Mouse (Mus musculus): Measurements from ENCODE around the gene Abca6. TPM values are rescaled to one million over a fixed set of nuclear protein-coding genes. Genes with fewer than 3 reads are reported as not detected.

Abca6 gene
- polyA plus RNA-seq, 1 experiment: 0.04 TPM

DNA sequence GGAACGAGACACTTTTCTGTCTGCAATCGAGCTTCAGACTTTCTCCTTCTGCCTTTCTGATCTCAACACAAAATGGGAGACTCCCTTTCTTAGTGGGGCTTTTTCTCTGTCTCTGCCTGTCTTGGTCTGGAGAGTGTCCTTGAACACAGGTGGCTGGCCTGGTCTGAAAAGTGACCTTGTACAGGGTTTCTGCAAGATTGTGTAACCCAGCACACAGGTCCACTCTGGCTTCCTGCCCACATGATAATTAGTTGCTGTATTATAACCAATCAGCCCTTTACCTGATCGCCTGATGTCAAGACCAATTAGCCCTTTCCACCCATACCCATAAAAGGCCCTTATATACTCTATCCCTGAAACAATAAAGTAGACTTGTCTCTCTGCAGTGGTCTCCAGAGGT, 52.7 kb downstream of the Abca6 start:
- no peaks in the 10 kb centered on the region for H3K4me1 ChIP-seq (ENCODE audit: control insufficient read depth, insufficient read depth, insufficient read length, low read length)
- H3K4me3 ChIP-seq (ENCODE audit: low read depth, low read length): no peak overlapping the region
- H3K27ac ChIP-seq (ENCODE audit: insufficient read depth, low read depth, low read length): no peak overlapping the region
- TF ChIP-seq POLR2A (IDR thresholded peaks at IDR 0.05; ENCODE audit: low read depth, low read length) (no peak), CTCF (IDR thresholded peaks at IDR 0.05; ENCODE audit: extremely low read depth, insufficient read length, insufficient replicate concordance, low read depth, low read length) (no peak)
- H3K36me3 ChIP-seq (ENCODE audit: control insufficient read depth, insufficient read depth, low read length): no peaks in the 10 kb centered on the region
- H3K27me3 ChIP-seq (ENCODE audit: control insufficient read depth, insufficient read depth, low read length): no peaks in the 10 kb centered on the region
- 60% methylated on average over 3 of the region's 3 CpGs for WGBS

DNA sequence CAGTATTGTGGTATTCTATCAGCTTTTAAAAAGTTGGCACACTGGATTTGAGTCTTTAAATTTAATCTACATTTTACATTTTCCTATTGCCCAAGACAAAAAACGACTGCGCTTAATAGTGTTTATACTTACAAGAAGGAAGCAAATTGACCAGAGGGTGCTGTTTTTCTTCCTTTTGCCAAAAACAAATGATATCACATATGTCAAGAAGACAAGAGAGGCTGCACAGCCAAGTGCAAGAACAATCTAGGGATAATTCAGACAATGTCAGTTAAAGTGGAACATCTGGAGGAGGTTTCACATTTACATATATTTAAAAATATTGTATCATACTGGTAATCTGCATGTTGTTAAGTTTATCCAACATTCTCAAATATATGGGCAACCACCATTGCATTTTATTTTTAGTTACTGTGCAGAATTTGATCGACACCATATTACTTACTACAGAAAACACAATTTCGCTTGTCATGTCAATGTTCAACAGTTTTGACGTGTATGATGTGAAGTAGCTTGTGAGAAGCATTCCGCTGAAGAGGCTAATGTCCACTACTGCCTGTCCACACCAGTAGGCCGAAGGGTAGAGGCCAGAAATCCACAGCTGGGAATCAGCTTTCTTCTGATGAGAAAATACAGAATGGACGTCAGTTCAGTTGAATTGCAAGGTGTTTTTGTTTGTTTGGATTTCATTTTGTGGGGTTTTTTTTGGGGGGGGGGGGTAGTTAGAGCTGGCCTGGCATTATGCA, 54.8 kb downstream of the Abca6 start:
- WGBS: 78% methylated on average over 8 of the region's 8 CpGs
- H3K27me3 ChIP-seq (ENCODE audit: control insufficient read depth, insufficient read depth, low read length): no peaks in the 10 kb centered on the region
- no peaks in the 10 kb centered on the region for H3K36me3 ChIP-seq (ENCODE audit: control insufficient read depth, insufficient read depth, low read length)
- H3K27ac ChIP-seq (ENCODE audit: insufficient read depth, low read depth, low read length): no peak overlapping the region
- no peak for TF ChIP-seq CTCF (IDR thresholded peaks at IDR 0.05; ENCODE audit: extremely low read depth, insufficient read length, insufficient replicate concordance, low read depth, low read length)
- no peak for TF ChIP-seq POLR2A (IDR thresholded peaks at IDR 0.05; ENCODE audit: low read depth, low read length)
- no peak overlapping the region for H3K4me3 ChIP-seq (ENCODE audit: low read depth, low read length)
- no peaks in the 10 kb centered on the region for H3K4me1 ChIP-seq (ENCODE audit: control insufficient read depth, insufficient read depth, insufficient read length, low read length)

DNA sequence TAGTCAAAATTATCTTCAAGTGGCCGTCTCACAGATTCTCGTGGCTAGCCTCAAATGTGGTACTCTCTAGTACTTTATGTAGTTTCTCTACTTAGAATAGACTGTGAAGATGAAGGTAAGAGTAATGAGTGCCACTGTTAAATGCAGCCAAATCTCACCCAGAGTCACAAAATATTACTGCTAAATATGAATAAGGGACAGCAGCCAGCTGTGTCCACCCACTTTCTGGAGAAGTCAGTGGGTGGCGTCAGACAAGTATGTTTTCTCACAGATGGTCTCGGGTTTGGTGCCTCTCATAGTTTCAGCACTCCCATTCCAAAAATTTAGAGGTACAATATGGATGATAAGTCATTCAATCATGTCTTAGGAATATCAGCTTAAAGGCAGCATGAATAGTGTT, 56.3 kb downstream of the Abca6 start:
- Histone ChIP-seq H3K27me3 (ENCODE audit: control insufficient read depth, insufficient read depth, low read length) (no peaks in the 10 kb centered on the region), H3K4me1 (ENCODE audit: control insufficient read depth, insufficient read depth, insufficient read length, low read length) (no peaks in the 10 kb centered on the region), H3K36me3 (ENCODE audit: control insufficient read depth, insufficient read depth, low read length) (no peaks in the 10 kb centered on the region), H3K4me3 (ENCODE audit: low read depth, low read length) (no peak overlapping the region), H3K27ac (ENCODE audit: insufficient read depth, low read depth, low read length) (no peak overlapping the region)
- 81% methylated on average over 4 of the region's 4 CpGs for WGBS
- no peak for TF ChIP-seq POLR2A (IDR thresholded peaks at IDR 0.05; ENCODE audit: low read depth, low read length)

DNA sequence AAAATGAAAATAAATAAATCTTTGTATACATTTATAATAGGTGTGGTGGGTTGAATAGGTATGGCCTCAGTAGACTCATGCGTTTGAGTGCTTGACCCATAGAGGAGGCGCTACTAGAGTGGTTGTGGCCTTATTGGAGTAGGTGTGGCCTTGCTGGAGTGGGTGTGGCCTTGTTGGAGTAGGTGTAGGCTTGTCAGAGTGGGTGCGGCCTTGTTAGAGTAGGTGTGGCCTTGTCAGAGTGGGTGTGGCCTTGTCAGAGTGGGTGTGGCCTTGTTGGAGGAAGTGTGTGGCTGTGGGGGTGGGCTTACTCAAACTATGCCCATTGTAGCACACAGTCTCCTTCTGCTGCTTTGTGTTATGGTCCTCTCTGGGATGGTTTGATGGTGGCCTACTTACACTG, 80.4 kb downstream of the Abca6 start:
- Histone ChIP-seq H3K4me3 (ENCODE audit: low read depth, low read length) (no peak overlapping the region), H3K36me3 (ENCODE audit: control insufficient read depth, insufficient read depth, low read length) (no peaks in the 10 kb centered on the region), H3K27ac (ENCODE audit: insufficient read depth, low read depth, low read length) (no peak overlapping the region), H3K27me3 (ENCODE audit: control insufficient read depth, insufficient read depth, low read length) (no peaks in the 10 kb centered on the region), H3K4me1 (ENCODE audit: control insufficient read depth, insufficient read depth, insufficient read length, low read length) (no peaks in the 10 kb centered on the region)
- TF ChIP-seq CTCF (IDR thresholded peaks at IDR 0.05; ENCODE audit: extremely low read depth, insufficient read length, insufficient replicate concordance, low read depth, low read length) (no peak), POLR2A (IDR thresholded peaks at IDR 0.05; ENCODE audit: low read depth, low read length) (no peak)
- WGBS: 93% methylated on average over 3 of the region's 3 CpGs

GRCm38 (mm10) chr11:110167459-110168251, 83.9 kb downstream of the Abca6 start, which contains the start of gene Abca9:
Gene Abca9 (minus strand): TSS chr11:110168196.
- 30% methylated on average over 12 of the region's 12 CpGs for WGBS
- peak within 1 kb of the TSS; percentile 61 for H3K27ac ChIP-seq (ENCODE audit: insufficient read depth, low read depth, low read length)

GRCm38 (mm10) chr11:110165822-110166221, 85.8 kb downstream of the Abca6 start:
- H3K4me3 ChIP-seq (ENCODE audit: low read depth, low read length): no peak overlapping the region
- 7% methylated on average over 3 of the region's 3 CpGs for whole genome bisulfite sequencing
- TF ChIP-seq CTCF (IDR thresholded peaks at IDR 0.05; ENCODE audit: extremely low read depth, insufficient read length, insufficient replicate concordance, low read depth, low read length): no peak
- TF ChIP-seq POLR2A (IDR thresholded peaks at IDR 0.05; ENCODE audit: low read depth, low read length): no peak

More at GRCm38 (mm10) chr11:110167459-110168251, 83.9 kb downstream of the Abca6 start, which contains the start of gene Abca9:
- H3K27me3 ChIP-seq (ENCODE audit: control insufficient read depth, insufficient read depth, low read length): no peaks in the 10 kb centered on the region
- 0 out of 2 replicates have a peak within 1 kb of the TSS, but pooled peaks have one; percentile 2 for H3K4me3 ChIP-seq (ENCODE audit: low read depth, low read length)
- H3K4me1 ChIP-seq (ENCODE audit: control insufficient read depth, insufficient read depth, insufficient read length, low read length): 0 out of 2 replicates have a peak, but pooled peaks cover 2% of the 10 kb centered on the region
- no peaks in the 10 kb centered on the region for H3K36me3 ChIP-seq (ENCODE audit: control insufficient read depth, insufficient read depth, low read length)
- TF ChIP-seq CTCF (IDR thresholded peaks at IDR 0.05; ENCODE audit: extremely low read depth, insufficient read length, insufficient replicate concordance, low read depth, low read length) (no peak), POLR2A (IDR thresholded peaks at IDR 0.05; ENCODE audit: low read depth, low read length) (no peak)

GRCm38 (mm10) chr11:110165409-110165808, 86.2 kb downstream of the Abca6 start:
- Histone ChIP-seq H3K4me3 (ENCODE audit: low read depth, low read length) (no peak overlapping the region), H3K27me3 (ENCODE audit: control insufficient read depth, insufficient read depth, low read length) (no peaks in the 10 kb centered on the region), H3K36me3 (ENCODE audit: control insufficient read depth, insufficient read depth, low read length) (no peaks in the 10 kb centered on the region), H3K27ac (ENCODE audit: insufficient read depth, low read depth, low read length) (no peak overlapping the region), H3K4me1 (ENCODE audit: control insufficient read depth, insufficient read depth, insufficient read length, low read length) (0 out of 2 replicates have a peak, but pooled peaks cover 2% of the 10 kb centered on the region)
- no peak for TF ChIP-seq POLR2A (IDR thresholded peaks at IDR 0.05; ENCODE audit: low read depth, low read length)
- no peak for TF ChIP-seq CTCF (IDR thresholded peaks at IDR 0.05; ENCODE audit: extremely low read depth, insufficient read length, insufficient replicate concordance, low read depth, low read length)

More at GRCm38 (mm10) chr11:110165822-110166221, 85.8 kb downstream of the Abca6 start:
- Histone ChIP-seq H3K27ac (ENCODE audit: insufficient read depth, low read depth, low read length) (no peak overlapping the region), H3K36me3 (ENCODE audit: control insufficient read depth, insufficient read depth, low read length) (no peaks in the 10 kb centered on the region), H3K27me3 (ENCODE audit: control insufficient read depth, insufficient read depth, low read length) (no peaks in the 10 kb centered on the region), H3K4me1 (ENCODE audit: control insufficient read depth, insufficient read depth, insufficient read length, low read length) (0 out of 2 replicates have a peak, but pooled peaks cover 2% of the 10 kb centered on the region)
